Mouse (Mus musculus) left cerebral cortex, postnatal 4 days (tissue): ENCODE measurements around the gene Clybl. TPM values are rescaled to one million over a fixed set of nuclear protein-coding genes. Genes with fewer than 3 reads are reported as not detected.

ENCODE experiments used
- DNase-seq: peaks from one replicate; pipeline ENCODE4 v3.0.0-alpha.2; 2022
- intact Hi-C: fragments of 180-260 bp; cut with DNase I; formaldehyde crosslinking; loops from one replicate; pipeline ENCODE4 v1.15.1; 2025
- total RNA-seq, 2 experiments: library from RNA; stranded (reverse); gene quantifications; 2 replicates each; pipeline ENCODE4 v1.2.3; 2021

Gene Clybl
- total RNA-seq, 2 experiments from 2014 or later: 6.5 to 8.5 TPM

DNA sequence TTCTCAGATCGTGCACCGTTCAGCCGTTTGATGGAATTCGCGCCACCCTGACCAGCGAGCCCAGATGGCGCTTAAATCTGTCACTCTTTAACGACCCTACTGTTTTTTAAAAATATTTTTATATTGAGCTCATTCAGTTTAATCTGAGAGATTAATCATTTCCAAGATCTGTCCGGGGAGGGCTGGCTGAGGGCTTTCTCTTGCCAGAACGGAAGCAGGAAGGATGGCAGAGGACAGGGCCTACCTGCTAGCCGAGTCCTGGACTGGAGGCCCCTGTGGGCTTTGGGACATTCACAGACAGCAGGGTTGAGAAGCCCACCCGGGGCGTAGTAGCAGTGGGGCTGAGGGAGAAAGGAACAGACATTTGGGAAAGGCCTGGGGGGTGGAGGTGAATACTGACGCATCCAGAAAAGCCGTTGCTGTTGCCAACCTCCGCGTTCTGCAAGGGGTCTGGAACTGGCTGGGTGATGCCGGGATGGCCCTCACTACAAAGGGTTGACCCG is 51.8 kb downstream of the Clybl start:
- intact Hi-C loops: no loop called here
- peak; percentile 46 for DNase-seq

GRCm38 (mm10) chr14:122243874-122244273 is 62.4 kb downstream of the Clybl start:
- intact Hi-C loops: no loop called here

DNA sequence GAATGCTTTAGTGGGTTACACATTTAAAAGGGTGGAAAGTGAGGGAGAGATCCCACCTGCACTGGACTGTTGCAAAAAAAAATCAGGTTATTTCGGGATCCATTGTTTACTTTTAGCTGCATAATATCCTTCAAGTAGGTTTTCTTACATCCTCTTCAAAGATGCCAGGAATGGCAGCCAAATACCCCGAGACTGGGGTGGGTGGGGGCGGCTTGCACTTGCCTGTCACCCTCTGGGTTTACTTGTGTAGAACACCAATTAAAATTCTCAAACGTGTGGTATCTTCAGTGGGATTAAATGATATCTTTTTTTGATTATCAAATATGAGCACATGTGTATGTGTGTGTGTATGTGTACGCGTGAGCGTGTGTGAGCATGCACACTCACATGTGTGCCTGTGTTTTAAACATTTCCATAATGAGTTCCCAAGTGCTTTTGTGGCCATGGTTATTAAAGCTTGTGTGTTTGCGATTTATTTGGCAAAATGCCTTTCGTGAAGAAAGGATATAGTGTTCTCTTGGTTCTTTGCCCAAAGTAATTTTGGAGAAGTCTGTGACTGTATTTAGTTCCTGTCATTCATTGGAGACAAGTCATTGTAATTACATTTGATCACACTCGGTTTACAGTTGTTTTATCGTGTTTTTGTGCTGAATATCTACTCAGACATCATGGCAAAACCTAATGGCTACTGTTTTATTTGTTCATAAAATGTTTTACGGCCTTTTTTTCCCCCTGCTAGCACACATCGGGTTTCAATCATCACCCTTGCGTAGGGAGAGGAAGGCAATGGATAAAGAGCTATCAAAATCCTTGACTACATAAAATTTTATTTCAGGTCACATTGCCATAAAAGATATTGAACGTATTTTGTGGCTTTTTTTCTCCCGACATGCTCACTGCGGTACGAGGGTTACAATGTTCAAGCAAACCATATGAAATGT is 65.7 kb downstream of the Clybl start:
- DNase-seq: peak; percentile 6
- intact Hi-C loops: no loop called here

More at GRCm38 (mm10) chr14:122243874-122244273, 62.4 kb downstream of the Clybl start:
- DNase-seq: no peak

DNA sequence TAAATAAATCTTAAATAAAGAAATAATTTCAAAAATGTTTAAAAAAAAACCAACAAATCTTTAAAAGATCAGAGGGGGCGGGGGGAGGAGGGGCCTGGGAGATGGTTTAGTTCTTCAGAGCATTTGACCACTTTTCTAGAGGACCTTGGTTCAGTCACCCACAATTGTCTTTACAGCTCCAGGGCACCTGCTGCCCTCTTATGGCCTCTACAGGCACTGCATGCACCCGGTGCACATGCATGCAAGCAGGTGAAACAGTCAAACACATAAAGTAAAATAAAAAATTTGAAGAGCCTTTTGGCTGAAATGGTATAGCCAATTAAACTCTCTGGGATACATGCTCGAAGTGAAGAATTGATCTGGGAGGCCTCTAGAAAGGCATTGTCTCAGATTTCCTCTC is 67.6 kb downstream of the Clybl start:
- peak; percentile 27 for DNase-seq
- intact Hi-C loops: no loop called here

DNA sequence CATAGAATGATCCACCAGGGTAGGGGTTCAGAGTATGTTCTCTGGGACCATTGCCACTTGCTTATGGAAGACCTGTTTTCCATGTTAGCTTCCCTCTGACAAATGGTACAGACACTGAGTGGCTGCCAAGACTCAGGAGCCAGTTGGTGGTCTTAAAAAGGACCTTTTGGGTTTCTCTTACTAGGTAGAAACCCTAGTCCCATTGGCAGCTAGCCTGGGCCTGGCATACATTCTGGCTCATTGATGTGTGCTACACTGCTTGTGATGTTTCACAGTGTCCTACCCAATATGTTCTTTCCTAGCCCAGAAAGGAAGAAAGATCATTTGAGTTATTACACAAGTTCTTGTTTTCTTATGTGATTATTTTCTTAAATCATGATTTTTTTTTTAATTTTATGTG is 69.8 kb downstream of the Clybl start:
- intact Hi-C loops: no loop called here
- peak; percentile 68 for DNase-seq

GRCm38 (mm10) chr14:122255562-122256260 is 74.2 kb downstream of the Clybl start:
- no peak for DNase-seq
- intact Hi-C loops: no loop called here

- intact Hi-C loops: no loop called here
- DNase-seq: no peak
Observed at GRCm38 (mm10) chr14:122256261-122256634, 74.7 kb downstream of the Clybl start.

- intact Hi-C loops: no loop called here
- no peak for DNase-seq
Observed at GRCm38 (mm10) chr14:122258297-122258696, 76.8 kb downstream of the Clybl start.

DNA sequence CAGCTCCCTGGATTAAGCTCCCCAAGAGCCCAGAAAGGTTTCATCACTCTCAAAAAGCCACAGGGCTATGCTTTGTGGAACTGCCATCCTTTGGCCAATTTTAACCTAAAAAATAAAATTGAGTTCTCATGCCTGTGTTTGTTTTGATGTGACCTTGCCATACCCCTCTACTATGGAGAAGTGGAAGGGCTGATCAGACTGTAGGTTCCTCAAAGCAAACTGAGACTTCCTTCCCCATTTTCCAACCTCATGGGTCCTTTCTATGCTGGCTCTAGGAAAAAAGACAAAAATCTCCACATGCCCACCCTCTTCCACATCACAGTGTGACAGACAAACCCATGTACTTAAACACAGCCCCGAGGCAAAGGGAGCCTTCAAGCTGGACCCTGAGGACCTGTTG is 79.7 kb downstream of the Clybl start:
- intact Hi-C loops: no loop called here
- DNase-seq: no peak

- intact Hi-C loops: no loop called here
- no peak for DNase-seq
Observed at GRCm38 (mm10) chr14:122262851-122263659, 81.6 kb downstream of the Clybl start.

DNA sequence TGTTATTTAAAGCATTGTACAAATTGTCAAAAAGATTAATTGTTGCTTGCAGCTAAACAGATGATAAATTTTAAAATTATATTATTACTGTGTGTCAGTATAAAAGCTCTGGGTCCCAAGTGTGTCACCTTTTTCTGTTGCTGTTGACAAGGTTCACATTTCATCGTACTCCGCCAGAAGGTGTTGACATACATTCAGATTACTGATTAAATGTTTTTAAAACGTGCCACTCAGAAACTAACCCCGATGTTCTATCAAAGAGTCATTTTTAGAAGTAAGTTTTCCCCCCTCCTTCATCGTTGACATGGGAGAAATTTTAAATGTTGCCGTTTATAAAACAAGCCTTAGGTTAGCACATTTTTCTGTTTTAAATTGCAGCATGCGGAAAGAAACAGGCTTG is 83.7 kb downstream of the Clybl start:
- intact Hi-C loops: no loop called here
- DNase-seq: no peak

DNA sequence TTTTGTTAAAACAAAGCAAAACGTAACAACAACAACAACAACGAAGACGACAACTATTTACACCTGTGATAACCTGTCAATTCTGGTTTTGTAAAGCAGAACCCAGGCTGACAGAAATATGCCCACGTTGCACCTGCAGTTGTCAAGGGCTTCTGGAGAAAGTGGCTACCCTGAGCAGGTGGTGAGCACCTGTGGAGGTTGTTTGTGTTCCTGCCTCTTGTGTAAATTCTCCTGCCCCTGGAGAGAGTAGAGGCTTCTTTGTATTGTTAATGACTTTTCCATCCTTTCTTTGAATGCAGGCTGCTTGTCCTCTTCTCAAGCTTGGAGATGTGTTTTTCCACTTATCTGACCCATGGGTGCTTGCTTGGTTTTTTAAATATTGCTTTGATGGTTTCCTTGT is 86.1 kb downstream of the Clybl start:
- DNase-seq: no peak
- intact Hi-C loops: no loop called here

GRCm38 (mm10) chr14:122271104-122271746 is 89.7 kb downstream of the Clybl start:
- intact Hi-C loops: no loop called here
- peak; percentile 53 for DNase-seq

GRCm38 (mm10) chr14:122277142-122277541 is 95.6 kb downstream of the Clybl start:
- intact Hi-C loops: no loop called here

DNA sequence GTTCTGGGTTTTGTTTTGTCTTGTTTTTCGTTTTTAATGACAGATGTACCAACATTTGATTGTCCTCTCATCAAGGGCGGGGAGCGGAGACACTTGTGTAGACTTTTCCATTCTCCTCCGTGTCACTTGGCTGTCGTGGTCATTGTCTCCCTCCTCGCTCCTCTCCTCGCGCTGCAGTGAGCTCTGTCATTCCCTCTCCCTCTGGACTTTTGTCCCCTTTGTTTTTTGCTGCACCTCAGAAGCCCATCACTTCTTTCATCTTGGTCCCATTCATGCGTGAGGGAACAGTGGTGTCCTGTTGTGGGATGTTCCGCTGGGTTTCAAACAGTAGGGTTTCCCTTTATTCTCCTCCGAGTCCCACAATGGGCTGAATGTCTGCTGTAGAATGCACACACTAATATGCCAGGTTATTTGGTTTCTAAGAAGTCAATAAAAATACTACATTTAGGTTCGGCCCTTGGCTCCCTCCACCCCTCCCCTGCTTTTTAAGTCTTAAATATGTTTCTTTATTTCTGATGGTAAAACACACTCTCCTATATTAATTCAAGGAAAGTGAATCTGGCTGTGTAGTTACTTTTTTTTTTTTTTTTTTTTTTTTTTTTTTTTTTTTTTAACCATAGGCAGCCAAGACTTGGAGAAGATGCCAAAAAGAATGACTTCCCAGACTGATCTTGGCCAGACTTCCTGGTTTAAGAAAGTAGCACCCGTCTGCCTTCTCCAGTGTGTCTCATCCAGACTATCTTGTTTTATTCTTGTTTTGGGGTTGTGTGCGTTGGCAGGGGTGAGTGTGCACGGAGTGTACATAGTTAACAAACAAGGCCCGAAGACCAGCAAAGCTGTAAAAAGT is 98.2 kb downstream of the Clybl start:
- intact Hi-C loops: no loop called here
- no peak for DNase-seq

More at GRCm38 (mm10) chr14:122277142-122277541, 95.6 kb downstream of the Clybl start:
- no peak for DNase-seq

- DNase-seq: peak; percentile 53
- intact Hi-C loops: no loop called here
Observed at GRCm38 (mm10) chr14:122280309-122281071, 99.0 kb downstream of the Clybl start.

GRCm38 (mm10) chr14:122281072-122281634 is 99.6 kb downstream of the Clybl start:
- intact Hi-C loops: no loop called here

DNA sequence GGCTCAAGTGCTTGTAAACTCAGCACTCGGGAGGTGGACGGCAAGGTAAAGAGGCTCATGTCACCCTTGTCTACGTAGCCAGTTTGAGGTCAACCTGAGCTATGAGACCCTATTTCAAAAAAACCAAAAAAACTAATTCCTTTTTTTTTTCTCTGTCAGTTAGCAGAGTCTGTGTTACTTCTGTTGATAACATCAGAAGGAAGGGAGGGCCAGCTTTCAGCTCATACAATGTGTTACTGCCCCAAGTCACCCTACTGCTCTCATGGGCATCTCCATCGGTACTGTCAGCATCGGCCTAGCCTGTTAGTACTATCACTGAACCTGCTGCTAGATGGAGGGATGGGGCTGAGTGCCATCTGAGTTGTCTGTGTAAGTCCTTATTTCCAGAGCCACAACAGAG is 102.5 kb downstream of the Clybl start:
- no peak for DNase-seq
- intact Hi-C loops: no loop called here

More at GRCm38 (mm10) chr14:122281072-122281634, 99.6 kb downstream of the Clybl start:
- DNase-seq: no peak
